In the genomic region with DNA sequence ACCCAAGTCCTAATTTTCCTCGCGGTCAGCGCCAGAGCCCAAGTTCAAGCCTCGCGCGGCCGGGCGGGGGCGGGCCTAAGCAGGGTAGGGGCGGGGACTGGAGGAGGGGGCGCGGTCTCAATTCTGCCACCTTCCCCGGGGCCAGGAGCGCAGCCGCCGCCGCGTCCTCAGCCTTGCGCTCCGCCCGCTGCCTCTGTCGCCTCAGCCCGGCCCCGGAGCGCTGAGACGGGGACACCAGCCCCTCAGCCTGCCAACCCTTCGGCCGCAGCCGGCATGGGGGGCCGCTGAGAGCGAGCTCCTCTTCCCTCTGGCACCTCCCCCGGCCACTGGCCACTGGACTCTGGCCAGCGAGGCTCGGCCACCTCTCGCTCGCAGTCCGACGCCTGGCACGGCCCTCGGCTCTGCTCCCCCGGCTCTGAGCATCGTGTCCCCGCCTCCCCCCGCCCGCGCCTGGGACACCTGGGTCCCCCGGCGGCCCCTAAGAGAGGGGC, we compare ENCODE assay signal across 8 mouse cellular contexts. TPM values are rescaled to one million over a fixed set of nuclear protein-coding genes. Genes with fewer than 3 reads are reported as not detected.
DNase-seq lines count a peak whose midpoint lies in the region; ATAC-seq and TF ChIP-seq lines count a peak whose summit lies in the region.

Rapgefl1 (plus strand) TSS at position 135 of the 491 bp plus-strand sequence.

- H3K27me3 ChIP-seq in C2C12 (ENCODE audit: control insufficient read depth, insufficient read depth, insufficient read length): no peaks in the 10 kb centered on the region
- peaks cover 9% of the 10 kb centered on the region; the same call in 1 of the 2 replicates for H3K27me3 ChIP-seq in embryonic facial prominence, embryonic 15.5 days
- H3K27me3 ChIP-seq in heart, embryonic 10.5 days (ENCODE audit: insufficient read depth, poor library complexity, severe bottlenecking): peaks cover 31% of the 10 kb centered on the region
- H3K27me3 ChIP-seq in kidney, embryonic 15.5 days: peaks cover 23% of the 10 kb centered on the region
- H3K27me3 ChIP-seq in liver, embryonic 11.5 days (replicated peaks; ENCODE audit: control insufficient read depth, insufficient read depth, low read length): peaks cover 30% of the 10 kb centered on the region
- H3K27me3 ChIP-seq in splenic B cell, adult 2 months (ENCODE audit: control insufficient read depth, insufficient read depth, low read length, poor library complexity, severe bottlenecking): no peaks in the 10 kb centered on the region

- no peak for TF ChIP-seq POLR2A in bone marrow macrophage, adult 2 months (IDR thresholded peaks at IDR 0.05; ENCODE audit: borderline replicate concordance, low read depth, low read length)

- peak; percentile 93 for DNase-seq in heart, embryonic 10.5 days (ENCODE audit: low spot score)
- peak; percentile 89 for DNase-seq in liver, embryonic 11.5 days (ENCODE audit: low spot score)
- peak; percentile 81 for DNase-seq in naive thymus-derived CD4-positive, alpha-beta T cell, adult 2 months (ENCODE audit: low read depth)
- peak; percentile 79 for DNase-seq in splenic B cell, adult 2 months (ENCODE audit: low read depth, low spot score)

- peak; percentile 81 for ATAC-seq in embryonic facial prominence, embryonic 15.5 days (ENCODE audit: insufficient number of reproducible peaks, low FRiP score, low TSS enrichment, low read depth)
- ATAC-seq in kidney, embryonic 15.5 days (replicated peaks; ENCODE audit: low FRiP score): peak; percentile 85
- ATAC-seq in liver, embryonic 11.5 days (replicated peaks; ENCODE audit: low FRiP score): peak; percentile 93

- H3K79me3 ChIP-seq in C2C12 (ENCODE audit: low read depth): no peaks in the 10 kb centered on the region

- H3K79me2 ChIP-seq in C2C12 (ENCODE audit: control insufficient read depth, insufficient read depth): no peaks in the 10 kb centered on the region

- H3ac ChIP-seq in C2C12 (ENCODE audit: control insufficient read depth, insufficient read length, low read depth): peak within 1 kb of the TSS; percentile 58

- no peak for TF ChIP-seq CTCF in C2C12 (IDR thresholded peaks at IDR 0.05; ENCODE audit: control insufficient read depth, insufficient read depth, insufficient read length)
- no peak for TF ChIP-seq CTCF in bone marrow macrophage, adult 2 months (IDR thresholded peaks at IDR 0.05; ENCODE audit: low read depth, low read length)

- no peak within 1 kb of the TSS for H3K27ac ChIP-seq in bone marrow macrophage, adult 2 months (ENCODE audit: insufficient read depth, low read depth, low read length)
- H3K27ac ChIP-seq in embryonic facial prominence, embryonic 15.5 days (replicated peaks): peak within 1 kb of the TSS; percentile 81
- H3K27ac ChIP-seq in heart, embryonic 10.5 days: peak within 1 kb of the TSS; percentile 83
- peak within 1 kb of the TSS; percentile 54 for H3K27ac ChIP-seq in kidney, embryonic 15.5 days
- H3K27ac ChIP-seq in liver, embryonic 11.5 days (ENCODE audit: low read depth, low read length): no peak within 1 kb of the TSS

- under 1% methylated on average over 48 of the region's 48 CpGs for WGBS in embryonic facial prominence, embryonic 15.5 days
- WGBS in heart, embryonic 10.5 days: under 1% methylated on average over 45 of the region's 48 CpGs
- under 1% methylated on average over 48 of the region's 48 CpGs for WGBS in kidney, embryonic 15.5 days
- under 1% methylated on average over 47 of the region's 48 CpGs for WGBS in liver, embryonic 11.5 days

- peak within 1 kb of the TSS; percentile 26 for H3K4me3 ChIP-seq in C2C12 (ENCODE audit: insufficient read depth, poor library complexity, severe bottlenecking)
- peak within 1 kb of the TSS; percentile 81 for H3K4me3 ChIP-seq in bone marrow macrophage, adult 2 months (ENCODE audit: insufficient read depth, low read length)
- peak within 1 kb of the TSS; percentile 75 for H3K4me3 ChIP-seq in embryonic facial prominence, embryonic 15.5 days (replicated peaks)
- peak within 1 kb of the TSS; percentile 76 for H3K4me3 ChIP-seq in heart, embryonic 10.5 days
- peak within 1 kb of the TSS; percentile 72 for H3K4me3 ChIP-seq in kidney, embryonic 15.5 days (replicated peaks)
- peak within 1 kb of the TSS; percentile 64 for H3K4me3 ChIP-seq in liver, embryonic 11.5 days (ENCODE audit: low read depth, low read length)

- peak within 1 kb of the TSS; percentile 97 for H3K4me2 ChIP-seq in embryonic facial prominence, embryonic 15.5 days (replicated peaks)
- peak within 1 kb of the TSS; percentile 99 for H3K4me2 ChIP-seq in kidney, embryonic 15.5 days
- H3K4me2 ChIP-seq in liver, embryonic 11.5 days: peak within 1 kb of the TSS; percentile 96

- H3K36me3 ChIP-seq in C2C12 (ENCODE audit: control insufficient read depth, insufficient read depth): peaks cover 26% of the 10 kb centered on the region
- H3K36me3 ChIP-seq in embryonic facial prominence, embryonic 15.5 days: peaks cover 32% of the 10 kb centered on the region
- H3K36me3 ChIP-seq in heart, embryonic 10.5 days: peaks cover 33% of the 10 kb centered on the region
- peaks cover 30% of the 10 kb centered on the region for H3K36me3 ChIP-seq in kidney, embryonic 15.5 days
- peaks cover 6% of the 10 kb centered on the region; the same call in 1 of the 2 replicates for H3K36me3 ChIP-seq in liver, embryonic 11.5 days (ENCODE audit: control insufficient read depth, insufficient read depth, low read length)
- H3K36me3 ChIP-seq in splenic B cell, adult 2 months (ENCODE audit: control insufficient read depth, insufficient read depth, low read length, poor library complexity, severe bottlenecking): peaks cover 13% of the 10 kb centered on the region; the same call in 1 of the 2 replicates

- no peaks in the 10 kb centered on the region for H3K4me1 ChIP-seq in bone marrow macrophage, adult 2 months (ENCODE audit: control insufficient read depth, insufficient read depth, low read length)
- peaks cover 43% of the 10 kb centered on the region for H3K4me1 ChIP-seq in embryonic facial prominence, embryonic 15.5 days
- peaks cover 32% of the 10 kb centered on the region for H3K4me1 ChIP-seq in heart, embryonic 10.5 days
- peaks cover 44% of the 10 kb centered on the region for H3K4me1 ChIP-seq in kidney, embryonic 15.5 days
- peaks cover 19% of the 10 kb centered on the region for H3K4me1 ChIP-seq in liver, embryonic 11.5 days (replicated peaks; ENCODE audit: control insufficient read depth, insufficient read depth, low read length)

- H3K9me3 ChIP-seq in embryonic facial prominence, embryonic 15.5 days (replicated peaks): no peaks in the 10 kb centered on the region
- H3K9me3 ChIP-seq in heart, embryonic 10.5 days: no peaks in the 10 kb centered on the region
- H3K9me3 ChIP-seq in kidney, embryonic 15.5 days (replicated peaks): no peaks in the 10 kb centered on the region
- no peaks in the 10 kb centered on the region for H3K9me3 ChIP-seq in liver, embryonic 11.5 days (ENCODE audit: control insufficient read depth, low read length)

- peak within 1 kb of the TSS; percentile 61 for H3K9ac ChIP-seq in embryonic facial prominence, embryonic 15.5 days
- peak within 1 kb of the TSS; percentile 65 for H3K9ac ChIP-seq in kidney, embryonic 15.5 days
- peak within 1 kb of the TSS; percentile 66 for H3K9ac ChIP-seq in liver, embryonic 11.5 days (ENCODE audit: low read depth, low read length)

TF ChIP-seq in C2C12, 6 proteins besides CTCF, POLR2A, EP300 and RAD21:
- no peak for TF ChIP-seq FOSL1 (IDR thresholded peaks at IDR 0.05; ENCODE audit: insufficient read depth, low read length, poor library complexity, severe bottlenecking)
- TF ChIP-seq MYOD1 (IDR thresholded peaks at IDR 0.05; ENCODE audit: control insufficient read depth, insufficient read length, low read depth): no peak
- TF ChIP-seq MAX (IDR thresholded peaks at IDR 0.05): no peak
- TF ChIP-seq USF1 (IDR thresholded peaks at IDR 0.05; ENCODE audit: low read depth): no peak
- TF ChIP-seq MYOG (IDR thresholded peaks at IDR 0.05; ENCODE audit: control insufficient read depth, extremely low read depth, insufficient read length): no peak
- TF ChIP-seq CEBPB (IDR thresholded peaks at IDR 0.05; ENCODE audit: low read depth): no peak

RNA-seq across cellular contexts. Expression of gene Rapgefl1, which starts in this region (rescaled TPM):
- polyA plus RNA-seq in C2C12 (2012; fragmentation: generic; extraction: Trizol): 0.66 TPM
- 0.62 and 0.65 TPM in 2 replicates for polyA plus RNA-seq in bone marrow macrophage, adult 2 months (2012; ENCODE audit: insufficient read depth, insufficient read length, missing spikeins)
- 13.0 and 13.9 TPM in 2 replicates for polyA plus RNA-seq in embryonic facial prominence, embryonic 15.5 days (2015; fragmentation: Nextera tagmentation; extraction: Ambion mirVana)
- polyA plus RNA-seq in heart, embryonic 10.5 days (2016; fragmentation: Nextera tagmentation; extraction: Ambion mirVana): 0.78 and 0.87 TPM in 2 replicates
- polyA plus RNA-seq in kidney, embryonic 15.5 days (2015; fragmentation: Nextera tagmentation; extraction: Ambion mirVana): 1.6 and 1.7 TPM in 2 replicates
- polyA plus RNA-seq in liver, embryonic 11.5 days (2014; fragmentation: Nextera tagmentation; extraction: Ambion mirVana): 0.39 and 0.55 TPM in 2 replicates

Comparison
In these comparisons a context has a peak if more than half of its experiments do, and no peak if none do; other contexts are left out.
1. Peak in DNase-seq, H3K4me3 ChIP-seq and H3K27ac ChIP-seq in heart, embryonic 10.5 days; RNA of the gene not detected or under 1 TPM.
2. Peak in DNase-seq, ATAC-seq, H3K4me3 ChIP-seq, H3K9ac ChIP-seq and H3K4me2 ChIP-seq in liver, embryonic 11.5 days; RNA of the gene not detected or under 1 TPM.
3. H3K4me3 ChIP-seq: peak in every context shown above with its lines; median percentile 81 in bone marrow macrophage, adult 2 months; 76 in heart, embryonic 10.5 days; 75 in embryonic facial prominence, embryonic 15.5 days; 72 in kidney, embryonic 15.5 days; 64 in liver, embryonic 11.5 days; 26 in C2C12.
4. H3K27ac ChIP-seq: peak in embryonic facial prominence, embryonic 15.5 days (single experiment) and kidney, embryonic 15.5 days (single experiment); none in bone marrow macrophage, adult 2 months (single experiment) and liver, embryonic 11.5 days (single experiment).
5. Peak in every context shown above with its lines, with median percentiles within 50 percentile points of each other: ATAC-seq, H3K4me2 ChIP-seq, H3K9ac ChIP-seq and DNase-seq.